Mouse (Mus musculus) lung, postnatal 0 days (tissue): Measurements from ENCODE around the gene Utp4.

Source experiments
- CTCF ChIP-seq: IDR thresholded peaks from 2 replicates; pipeline ENCODE4 v1.5.1; 2016; ENCODE audit warnings: antibody characterized with exemption, mild to moderate bottlenecking
- EP300 ChIP-seq: IDR thresholded peaks from 2 replicates; pipeline ENCODE4 v1.6.1; 2016; ENCODE audit warnings: antibody characterized with exemption, mild to moderate bottlenecking, control low read depth

- TF ChIP-seq CTCF (no peak), EP300 (no peak)
These were observed 40.2 kb downstream of the Utp4 start for GRCm38 (mm10) chr8:106933506-106934143.
